Mouse (Mus musculus): ENCODE results near the gene Ano1. TPM values are rescaled to one million over a fixed set of nuclear protein-coding genes. Genes with fewer than 3 reads are reported as not detected.

Gene Ano1
- 1 to 10 TPM; 2.4 to 4.4 TPM for total RNA-seq (2021)
- long read RNA-seq, experiment 1, partial matches to known transcripts = 0 of 1 reads
- long read RNA-seq, experiment 1, other reads (novel, unspliced or antisense) = 1 of 1 reads
- long read RNA-seq, experiment 2 = 0 reads

- DNase-seq = no peak
- intact Hi-C loops (cut with DNase I) = no loop called here
Observed at GRCm38 (mm10) chr7:144751833-144752232, at the start of gene Ano1. Gene Ano1 (minus strand): TSS chr7:144751974.

GRCm38 (mm10) chr7:144798471-144798870 lies 46.7 kb upstream of the Ano1 start:
- intact Hi-C loops (cut with DNase I) = loop anchor here (2.0 kb wide), 1 partner anchor 96 kb away; no protein-coding TSS in a partner anchor
- no peak for DNase-seq

- DNase-seq = no peak
- intact Hi-C loops (cut with DNase I) = no loop called here
Observed at GRCm38 (mm10) chr7:144796986-144797735, 45.4 kb upstream of the Ano1 start.

- intact Hi-C loops (cut with DNase I) = no loop called here
- DNase-seq = no peak
Observed at GRCm38 (mm10) chr7:144795976-144796474, 44.3 kb upstream of the Ano1 start.

- DNase-seq = no peak
- intact Hi-C loops (cut with DNase I) = no loop called here
Observed at GRCm38 (mm10) chr7:144793296-144793695, 41.5 kb upstream of the Ano1 start.

- intact Hi-C loops (cut with DNase I) = no loop called here
- DNase-seq = no peak
Observed at GRCm38 (mm10) chr7:144791426-144791825, 39.7 kb upstream of the Ano1 start.

GRCm38 (mm10) chr7:144789601-144790556 lies 38.1 kb upstream of the Ano1 start:
- intact Hi-C loops (cut with DNase I) = no loop called here
- DNase-seq = no peak

- intact Hi-C loops (cut with DNase I) = no loop called here
- DNase-seq = no peak
Observed at GRCm38 (mm10) chr7:144788631-144789030, 36.9 kb upstream of the Ano1 start.

- no peak for DNase-seq
- intact Hi-C loops (cut with DNase I) = no loop called here
Observed at GRCm38 (mm10) chr7:144787501-144787900, 35.7 kb upstream of the Ano1 start.

GRCm38 (mm10) chr7:144786571-144786970 lies 34.8 kb upstream of the Ano1 start:
- intact Hi-C loops (cut with DNase I) = no loop called here
- no peak for DNase-seq

GRCm38 (mm10) chr7:144784176-144784575 lies 32.4 kb upstream of the Ano1 start:
- no peak for DNase-seq
- intact Hi-C loops (cut with DNase I) = no loop called here

- DNase-seq = no peak
- intact Hi-C loops (cut with DNase I) = no loop called here
Observed at GRCm38 (mm10) chr7:144782402-144782801, 30.6 kb upstream of the Ano1 start.

- no peak for DNase-seq
- intact Hi-C loops (cut with DNase I) = no loop called here
Observed at GRCm38 (mm10) chr7:144781337-144781736, 29.6 kb upstream of the Ano1 start.

GRCm38 (mm10) chr7:144780190-144780589 lies 28.4 kb upstream of the Ano1 start:
- DNase-seq = no peak
- intact Hi-C loops (cut with DNase I) = no loop called here

- intact Hi-C loops (cut with DNase I) = loop anchor here (10.0 kb wide), 1 partner anchor 265 kb away; no protein-coding TSS in a partner anchor
- no peak for DNase-seq
Observed at GRCm38 (mm10) chr7:144779691-144780090, 27.9 kb upstream of the Ano1 start.

GRCm38 (mm10) chr7:144777805-144778204 lies 26.0 kb upstream of the Ano1 start:
- intact Hi-C loops (cut with DNase I) = loop anchor here (10.0 kb wide), 1 partner anchor 263 kb away; no protein-coding TSS in a partner anchor
- no peak for DNase-seq

- peak; percentile 72 to 76 for DNase-seq
- intact Hi-C loops (cut with DNase I) = loop anchor here (1.0 to 10.0 kb wide), 2 partner anchors 190 to 261 kb away; no protein-coding TSS in a partner anchor
Observed at GRCm38 (mm10) chr7:144775804-144776447, 24.2 kb upstream of the Ano1 start.

- no peak for DNase-seq
- intact Hi-C loops (cut with DNase I) = loop anchor here (10.0 kb wide), 1 partner anchor 260 kb away; no protein-coding TSS in a partner anchor
Observed at GRCm38 (mm10) chr7:144775214-144775613, 23.4 kb upstream of the Ano1 start.

GRCm38 (mm10) chr7:144774283-144774682 lies 22.5 kb upstream of the Ano1 start:
- intact Hi-C loops (cut with DNase I) = loop anchor here (5.0 to 10.0 kb wide), 2 partner anchors 132 to 259 kb away; no protein-coding TSS in a partner anchor
- no peak for DNase-seq

GRCm38 (mm10) chr7:144770116-144770515 lies 18.3 kb upstream of the Ano1 start:
- no peak for DNase-seq
- intact Hi-C loops (cut with DNase I) = loop anchor here (5.0 to 10.0 kb wide), 2 partner anchors 128 to 255 kb away; no protein-coding TSS in a partner anchor
